Mouse (Mus musculus): ENCODE data around the gene Gm21394. TPM values are rescaled to one million over a fixed set of nuclear protein-coding genes. Genes with fewer than 3 reads are reported as not detected.
"Not testable (repeated sequence)": the region's sequence is repeated elsewhere in the genome, so short reads cannot be mapped to it uniquely, and the experiment has no call there.

Gm21394 gene
- total RNA-seq (2021): not detected
- long read RNA-seq, experiment 1: 0 reads
- long read RNA-seq, experiment 2: 0 reads

- DNase-seq: not testable (repeated sequence)
Observed at GRCm38 (mm10) chrY:84564807-84565206, at the start of gene Gm21394. Gm21394 (minus strand) TSS chrY:84564907.

Other genes with a start within 250 kb of the Gm21394 start
- gene Gm21409, start 181.8 kb upstream of the Gm21394 start, total RNA-seq (2021): not detected

All from heart, adult 18-20 months (tissue).